Mouse (Mus musculus): ENCODE data around the gene Grb7. TPM values are rescaled to one million over a fixed set of nuclear protein-coding genes. Genes with fewer than 3 reads are reported as not detected.
A peak's percentile ranks its signal among the peaks of the same experiment; 100 is the strongest.

The Grb7 gene
- total RNA-seq (2021), result 1 to 10 TPM; 2.0 to 2.5 TPM
- long read RNA-seq, experiment 1, partial matches to known transcripts, result 0 of 5 reads
- long read RNA-seq, experiment 1, other reads (novel, unspliced or antisense), result 1 of 5 reads
- long read RNA-seq, experiment 2, partial matches to known transcripts, result 0 of 1 reads
- long read RNA-seq, experiment 2, other reads (novel, unspliced or antisense), result 1 of 1 reads

GRCm38 (mm10) chr11:98446213-98446561 lies at the start of gene Grb7:
Grb7 (plus strand) TSS chr11:98446394.
- DNase-seq (ENCODE audit: extremely low spot score in 1 of 2, low spot score in 2 of 2), result no peak
- intact Hi-C loops (cut with DNase I), result no loop called here
- Histone ChIP-seq H3K27ac (peak within 1 kb of the TSS; percentile 45; the same call in 1 of the 2 replicates), H3K4me3 (peak within 1 kb of the TSS; percentile 40)
- no peak for TF ChIP-seq CTCF (IDR thresholded peaks at IDR 0.05)

DNA sequence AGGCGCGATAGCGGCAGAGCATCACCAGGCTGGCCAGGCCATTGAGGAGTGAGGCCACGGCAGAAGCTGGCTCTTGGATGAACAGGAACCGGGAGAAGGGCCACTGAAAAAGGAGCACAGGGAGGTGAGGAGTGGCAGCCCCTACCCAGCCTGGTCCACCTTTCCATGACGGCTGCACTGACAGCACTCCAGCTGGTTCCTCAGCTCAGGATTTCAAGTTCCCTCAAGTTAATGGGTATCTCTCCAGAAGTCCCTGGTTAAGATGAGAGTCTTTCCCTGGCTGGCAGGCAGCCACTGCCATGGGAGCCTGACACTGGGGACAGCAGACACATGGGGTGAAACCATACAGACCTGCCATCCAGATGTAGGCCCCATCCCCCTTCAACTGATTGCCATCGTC lies 48.2 kb upstream of the Grb7 start:
- no peak for DNase-seq (ENCODE audit: extremely low spot score in 1 of 2, low spot score in 2 of 2)
- H3K27ac ChIP-seq, result no peak overlapping the region
- intact Hi-C loops (cut with DNase I), result no loop called here
- TF ChIP-seq CTCF (IDR thresholded peaks at IDR 0.05), result no peak
- H3K4me3 ChIP-seq, result no peak overlapping the region

GRCm38 (mm10) chr11:98400161-98400726 lies 46.0 kb upstream of the Grb7 start, which contains the start of gene Pgap3:
Pgap3 (minus strand) TSS chr11:98400490.
- TF ChIP-seq CTCF (IDR thresholded peaks at IDR 0.05), result no peak
- H3K27ac ChIP-seq, result peak within 1 kb of the TSS; percentile 93
- H3K4me3 ChIP-seq, result peak within 1 kb of the TSS; percentile 71
- intact Hi-C loops (cut with DNase I), result no loop called here
- peak; percentile 81 to 85 for DNase-seq (ENCODE audit: extremely low spot score in 1 of 2, low spot score in 2 of 2)

DNA sequence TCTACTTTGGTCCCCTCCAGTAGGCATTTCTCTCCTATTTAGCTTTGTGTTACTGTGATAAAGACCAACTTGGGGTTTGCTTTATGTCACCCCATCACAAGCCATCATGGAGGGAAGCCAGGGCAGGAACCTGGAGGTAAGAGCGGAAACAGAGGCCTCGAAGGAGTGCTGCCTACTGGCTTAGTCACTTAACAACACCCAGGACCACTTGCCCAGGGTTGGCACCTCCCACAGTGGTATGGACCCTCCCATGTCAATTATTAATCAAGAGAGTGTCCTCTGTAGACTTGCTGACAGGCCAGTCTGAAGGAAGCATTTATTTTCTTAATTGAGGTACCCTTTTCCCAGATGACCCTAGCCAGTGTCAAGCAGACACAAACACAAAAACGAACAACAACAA lies 45.4 kb upstream of the Grb7 start:
- peak overlapping the region; percentile 71 for H3K4me3 ChIP-seq
- intact Hi-C loops (cut with DNase I), result no loop called here
- DNase-seq (ENCODE audit: extremely low spot score in 1 of 2, low spot score in 2 of 2), result no peak
- peak overlapping the region; percentile 93 for H3K27ac ChIP-seq
- no peak for TF ChIP-seq CTCF (IDR thresholded peaks at IDR 0.05)

- no peak for DNase-seq (ENCODE audit: extremely low spot score in 1 of 2, low spot score in 2 of 2)
- no peak overlapping the region for H3K4me3 ChIP-seq
- no peak for TF ChIP-seq CTCF (IDR thresholded peaks at IDR 0.05)
- no peak overlapping the region for H3K27ac ChIP-seq
- intact Hi-C loops (cut with DNase I), result no loop called here
Measured at GRCm38 (mm10) chr11:98406621-98407020, 39.6 kb upstream of the Grb7 start.

DNA sequence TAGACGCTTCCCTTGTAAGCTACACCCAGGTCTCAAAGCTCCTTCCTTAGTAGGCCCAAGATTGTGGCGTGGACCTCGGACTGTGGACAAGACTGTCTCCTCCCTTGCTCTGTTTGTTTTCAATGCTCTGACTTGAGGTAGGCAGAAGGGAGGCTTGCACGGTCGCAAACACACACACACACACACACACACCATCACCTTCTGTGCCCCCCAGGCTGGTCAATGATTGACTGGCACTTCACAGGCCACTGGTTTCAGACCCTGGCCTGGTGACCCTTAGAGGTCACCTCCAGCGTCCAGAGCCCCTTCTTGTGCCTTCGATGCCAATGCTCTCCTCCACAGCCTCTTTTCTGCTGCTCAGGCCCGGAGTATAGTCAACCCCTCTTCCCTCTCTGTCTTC lies 37.3 kb upstream of the Grb7 start:
- no peak overlapping the region for H3K4me3 ChIP-seq
- TF ChIP-seq CTCF (IDR thresholded peaks at IDR 0.05), result no peak
- DNase-seq (ENCODE audit: extremely low spot score in 1 of 2, low spot score in 2 of 2), result no peak
- no peak overlapping the region for H3K27ac ChIP-seq
- intact Hi-C loops (cut with DNase I), result no loop called here

GRCm38 (mm10) chr11:98409341-98409822 lies 36.8 kb upstream of the Grb7 start:
- intact Hi-C loops (cut with DNase I), result no loop called here
- no peak overlapping the region for H3K4me3 ChIP-seq
- no peak for TF ChIP-seq CTCF (IDR thresholded peaks at IDR 0.05)
- DNase-seq (ENCODE audit: extremely low spot score in 1 of 2, low spot score in 2 of 2), result no peak
- H3K27ac ChIP-seq, result no peak overlapping the region

DNA sequence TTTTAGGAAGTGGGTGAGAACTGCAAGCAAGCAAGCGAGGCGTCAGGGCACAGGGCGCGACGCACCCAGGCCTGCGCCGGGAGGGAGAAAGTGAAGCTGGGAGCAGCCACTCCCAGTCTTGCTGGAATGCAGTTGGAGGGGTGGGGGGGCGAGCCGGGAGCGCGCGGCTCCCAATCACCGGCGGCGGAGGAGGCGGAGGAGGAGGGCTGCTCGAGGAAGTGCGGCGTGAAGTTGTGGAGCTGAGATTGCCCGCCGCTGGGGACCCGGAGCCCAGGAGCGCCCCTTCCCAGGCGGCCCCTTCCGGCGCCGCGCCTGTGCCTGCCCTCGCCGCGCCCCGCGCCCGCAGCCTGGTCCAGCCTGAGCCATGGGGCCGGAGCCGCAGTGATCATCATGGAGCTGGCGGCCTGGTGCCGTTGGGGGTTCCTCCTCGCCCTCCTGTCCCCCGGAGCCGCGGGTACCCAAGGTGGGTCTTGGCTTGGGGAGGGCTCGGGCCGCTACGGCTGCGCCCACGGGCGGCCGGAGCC lies 33.9 kb upstream of the Grb7 start, which contains the start of gene Erbb2:
Erbb2 (plus strand) TSS at position 198 of the 524 bp plus-strand sequence.
- no peak for TF ChIP-seq CTCF (IDR thresholded peaks at IDR 0.05)
- intact Hi-C loops (cut with DNase I), result no loop called here
- peak; percentile 26 to 41 for DNase-seq (ENCODE audit: extremely low spot score in 1 of 2, low spot score in 2 of 2)
- no peak within 1 kb of the TSS for H3K27ac ChIP-seq
- peak within 1 kb of the TSS; percentile 46 for H3K4me3 ChIP-seq

DNA sequence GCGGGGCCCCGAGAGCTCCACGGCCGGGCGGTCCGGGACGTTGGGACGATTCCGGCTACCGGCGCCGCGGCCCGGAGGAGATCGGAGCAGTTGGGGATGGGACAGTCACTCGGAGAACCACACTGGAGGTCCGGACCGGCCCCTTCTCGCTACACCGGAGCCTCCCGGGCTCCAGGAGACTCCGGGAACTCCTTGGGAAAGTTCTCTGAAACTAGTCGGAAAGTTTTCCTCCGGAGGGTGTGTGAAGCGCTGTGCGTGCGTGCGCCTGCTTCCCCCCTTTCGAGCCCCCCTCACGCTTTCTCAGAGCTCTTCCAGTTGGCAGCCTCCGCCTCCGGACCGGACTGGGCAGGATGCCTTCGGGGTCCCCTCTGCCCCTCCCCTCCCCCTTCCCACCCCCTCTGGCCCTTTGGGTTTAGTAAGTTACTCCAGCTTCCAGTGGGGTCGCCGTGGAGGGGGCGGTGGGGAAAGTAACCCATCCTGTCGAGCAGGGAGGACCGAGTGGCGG lies 33.3 kb upstream of the Grb7 start:
- Histone ChIP-seq H3K4me3 (peak overlapping the region; percentile 46), H3K27ac (no peak overlapping the region)
- no peak for TF ChIP-seq CTCF (IDR thresholded peaks at IDR 0.05)
- intact Hi-C loops (cut with DNase I), result no loop called here
- DNase-seq (ENCODE audit: extremely low spot score in 1 of 2, low spot score in 2 of 2), result no peak

DNA sequence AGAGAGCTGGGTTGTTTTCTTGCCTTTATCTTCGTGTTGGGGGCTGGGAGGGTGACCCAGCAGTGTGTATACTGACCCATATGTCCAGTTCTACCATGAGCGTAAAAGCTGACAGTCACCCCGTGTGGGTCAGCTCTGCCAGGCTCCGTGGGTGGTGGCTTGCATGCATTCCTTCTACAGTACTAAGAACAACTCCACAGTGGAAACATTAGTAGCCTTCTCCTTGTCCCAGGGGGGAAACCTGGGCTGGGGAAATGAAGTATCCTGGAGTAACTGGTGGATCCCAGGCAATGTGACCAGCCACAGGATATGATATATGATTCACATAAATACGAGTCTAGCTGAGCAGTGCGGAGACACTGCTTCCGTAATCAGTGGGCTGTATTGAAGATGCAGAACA lies 32.5 kb upstream of the Grb7 start:
- intact Hi-C loops (cut with DNase I), result no loop called here
- no peak for TF ChIP-seq CTCF (IDR thresholded peaks at IDR 0.05)
- no peak for DNase-seq (ENCODE audit: extremely low spot score in 1 of 2, low spot score in 2 of 2)
- Histone ChIP-seq H3K4me3 (no peak overlapping the region), H3K27ac (no peak overlapping the region)

DNA sequence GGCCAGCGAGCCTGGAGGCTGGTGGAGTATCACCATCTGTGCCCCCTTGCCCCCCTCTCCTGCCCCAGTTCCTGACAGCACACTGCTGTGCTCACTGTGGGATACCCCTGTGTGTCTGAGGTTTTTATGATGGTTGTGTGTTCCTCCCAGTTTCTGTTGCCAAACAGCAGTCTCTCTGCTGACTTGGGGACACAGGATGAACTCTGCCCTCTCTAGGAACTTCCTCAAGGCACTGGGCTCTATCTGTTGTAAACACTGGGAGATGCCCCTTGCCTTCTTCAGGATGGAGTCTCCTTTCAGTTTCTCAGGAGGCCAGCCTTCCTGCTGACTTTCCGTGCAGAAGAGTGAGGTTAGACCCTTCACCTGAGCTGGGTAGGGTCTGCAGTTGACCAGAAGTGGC lies 32.0 kb upstream of the Grb7 start:
- no peak for TF ChIP-seq CTCF (IDR thresholded peaks at IDR 0.05)
- intact Hi-C loops (cut with DNase I), result no loop called here
- Histone ChIP-seq H3K4me3 (no peak overlapping the region), H3K27ac (no peak overlapping the region)
- no peak for DNase-seq (ENCODE audit: extremely low spot score in 1 of 2, low spot score in 2 of 2)

DNA sequence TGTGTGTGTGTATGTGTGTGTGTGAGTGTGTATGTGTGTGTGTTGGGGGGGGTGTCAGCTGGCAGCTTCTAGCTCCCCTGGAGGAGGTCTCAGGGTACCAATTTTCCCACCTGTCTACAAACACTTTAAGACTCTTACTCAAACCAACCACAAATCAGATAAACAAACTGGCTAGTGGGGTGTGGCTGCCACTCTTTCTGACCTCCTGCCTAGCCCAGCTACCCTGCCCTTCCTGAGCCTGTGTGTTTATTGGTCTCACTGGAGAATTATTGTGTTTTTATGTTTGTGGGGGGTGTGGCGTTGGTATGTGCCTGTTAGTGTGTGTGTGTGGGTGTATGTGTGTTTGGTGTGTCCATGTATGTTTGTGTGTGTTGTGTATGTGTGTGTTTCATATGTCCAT lies 29.1 kb upstream of the Grb7 start:
- TF ChIP-seq CTCF (IDR thresholded peaks at IDR 0.05), result no peak
- DNase-seq (ENCODE audit: extremely low spot score in 1 of 2, low spot score in 2 of 2), result no peak
- no peak overlapping the region for H3K27ac ChIP-seq
- intact Hi-C loops (cut with DNase I), result no loop called here
- H3K4me3 ChIP-seq, result no peak overlapping the region
